Mouse (Mus musculus): ENCODE data around the gene Zdhhc21.

Gene Zdhhc21

DNA sequence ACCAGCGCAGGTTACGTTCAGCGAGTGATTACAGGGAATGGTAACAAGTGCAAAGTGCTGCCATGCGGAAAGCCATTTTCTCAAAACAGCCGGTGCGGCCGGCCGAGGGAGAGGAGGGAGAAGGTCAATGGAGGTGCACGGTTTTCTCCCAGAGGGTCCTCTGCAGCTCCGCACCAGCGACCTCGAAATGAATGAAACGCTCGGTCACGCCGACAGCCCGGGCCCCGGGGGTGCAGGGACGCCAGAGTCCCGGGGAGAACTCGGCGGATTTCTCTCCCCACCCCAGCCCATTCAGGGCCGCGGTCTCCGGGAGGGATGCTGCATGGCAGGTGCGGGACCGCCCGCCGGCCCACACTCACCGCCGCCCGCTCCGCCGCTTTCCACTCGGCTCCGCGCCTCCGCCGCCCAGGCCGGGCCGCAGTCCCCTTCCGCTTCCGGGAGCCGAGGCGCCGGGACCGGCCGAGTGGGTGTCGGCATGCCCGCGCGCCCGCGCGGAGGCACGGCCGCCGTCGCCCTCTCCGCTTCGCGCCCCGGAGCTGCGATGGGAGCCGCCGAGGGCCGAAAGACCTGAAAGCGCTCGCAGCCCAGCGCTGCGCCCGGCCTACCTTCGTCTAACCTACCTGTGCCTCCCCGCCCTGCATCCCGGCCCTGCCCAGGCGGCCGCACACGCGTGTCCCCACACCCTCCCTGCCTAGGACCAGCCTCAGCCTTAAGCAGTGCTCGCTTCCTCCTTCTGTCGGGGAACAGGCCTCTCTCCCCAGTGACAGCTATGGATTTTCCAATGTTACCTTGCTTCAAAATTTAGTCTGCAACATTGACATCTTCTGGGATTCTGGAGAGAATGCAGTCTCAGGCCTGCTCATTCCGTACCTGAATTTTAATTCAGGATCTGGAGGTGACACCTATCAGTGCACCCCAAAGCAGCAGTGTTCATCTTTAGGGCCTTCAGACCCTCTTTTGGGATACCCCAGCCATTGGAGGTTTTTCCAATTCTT, at the start of gene Zdhhc21:
TSS of gene Zdhhc21 (minus strand) at position 828 of the 995 bp plus-strand sequence.
- DNase-seq, result peak; percentile 57 to 62

GRCm38 (mm10) chr4:82895227-82895626, 35.5 kb upstream of the Zdhhc21 start:
- no peak for DNase-seq

GRCm38 (mm10) chr4:82892247-82892646, 32.5 kb upstream of the Zdhhc21 start:
- DNase-seq, result no peak

DNA sequence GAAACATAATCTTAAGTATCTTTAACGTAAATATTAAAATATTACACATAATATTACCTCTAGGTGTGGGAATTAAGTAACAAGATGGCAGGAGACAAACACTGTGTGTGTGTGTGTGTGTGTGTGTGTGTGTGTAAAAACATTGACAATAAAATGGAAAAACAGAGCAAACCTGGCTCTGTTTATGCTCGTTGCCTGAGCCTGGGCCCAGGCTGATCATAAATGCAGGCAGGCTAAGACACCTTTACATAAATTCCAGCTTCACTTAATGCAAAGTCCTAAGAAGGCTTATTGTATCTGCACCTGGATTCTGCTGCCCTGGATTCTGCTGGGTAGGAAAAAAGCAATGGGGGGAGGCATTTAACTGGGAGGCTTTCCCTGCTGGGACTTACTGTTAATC, 31.8 kb upstream of the Zdhhc21 start:
- no peak for DNase-seq

DNA sequence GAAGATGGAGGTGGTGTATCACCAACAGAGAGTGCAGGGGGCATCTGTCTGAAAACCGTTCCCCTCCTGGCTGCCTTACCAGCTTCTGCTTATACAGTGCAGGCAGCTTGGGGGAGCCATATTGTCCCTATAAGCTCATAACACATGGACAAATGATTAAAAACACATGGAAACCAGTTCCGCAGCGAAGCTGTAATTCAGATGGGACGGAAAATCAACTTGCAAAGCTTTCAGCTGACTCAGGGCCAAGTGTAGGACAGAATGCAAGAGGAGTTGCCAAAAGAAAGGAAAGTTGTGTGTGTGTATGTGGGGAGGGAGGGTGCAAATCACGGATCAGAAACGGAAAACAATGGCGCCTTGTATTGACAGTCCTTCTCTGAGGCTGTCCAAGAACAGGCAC, 31.3 kb upstream of the Zdhhc21 start:
- DNase-seq, result no peak

DNA sequence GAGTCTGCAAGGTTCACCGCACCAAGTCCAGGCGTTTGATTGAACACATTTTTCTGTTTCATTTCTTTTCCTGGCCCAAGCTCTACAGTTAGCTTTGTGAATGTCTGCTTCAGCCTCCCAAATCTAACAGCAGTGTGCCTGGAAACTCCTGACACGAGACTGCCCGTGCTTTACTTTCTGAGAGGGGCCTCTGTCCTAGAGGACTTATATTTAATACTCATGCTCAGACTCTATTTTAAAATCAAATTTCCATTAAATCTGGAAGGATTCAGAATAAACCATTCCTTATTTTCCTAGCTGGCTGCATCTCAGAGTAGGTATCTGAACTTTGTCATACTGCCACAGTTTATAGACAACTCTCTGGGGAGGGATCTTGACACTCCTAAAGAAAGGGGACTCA, 30.8 kb upstream of the Zdhhc21 start:
- no peak for DNase-seq

GRCm38 (mm10) chr4:82886148-82886547, 26.4 kb upstream of the Zdhhc21 start:
- no peak for DNase-seq

DNA sequence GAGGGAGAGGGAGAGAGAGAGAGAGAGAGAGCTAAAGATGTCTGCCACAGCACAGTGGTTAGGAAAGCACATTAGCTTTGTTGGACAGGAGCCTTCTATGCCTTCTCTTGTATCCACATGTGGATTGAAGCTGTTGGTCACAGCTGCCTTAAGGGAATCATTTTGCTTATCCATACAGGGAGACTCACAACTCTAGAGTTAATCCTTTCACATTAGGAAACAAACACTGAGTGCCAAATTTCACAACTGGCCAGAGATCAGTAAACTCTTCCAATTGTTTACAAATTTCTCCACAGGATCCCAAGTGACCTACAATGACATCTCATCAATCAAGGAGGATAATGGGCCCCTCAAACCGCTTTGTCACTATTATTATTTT, 25.8 kb upstream of the Zdhhc21 start:
- no peak for DNase-seq

- DNase-seq, result no peak
Observed at GRCm38 (mm10) chr4:82884636-82885534, 25.1 kb upstream of the Zdhhc21 start, which contains the start of gene Cer1. Gene Cer1, minus strand, starts transcription at chr4:82885148.

DNA sequence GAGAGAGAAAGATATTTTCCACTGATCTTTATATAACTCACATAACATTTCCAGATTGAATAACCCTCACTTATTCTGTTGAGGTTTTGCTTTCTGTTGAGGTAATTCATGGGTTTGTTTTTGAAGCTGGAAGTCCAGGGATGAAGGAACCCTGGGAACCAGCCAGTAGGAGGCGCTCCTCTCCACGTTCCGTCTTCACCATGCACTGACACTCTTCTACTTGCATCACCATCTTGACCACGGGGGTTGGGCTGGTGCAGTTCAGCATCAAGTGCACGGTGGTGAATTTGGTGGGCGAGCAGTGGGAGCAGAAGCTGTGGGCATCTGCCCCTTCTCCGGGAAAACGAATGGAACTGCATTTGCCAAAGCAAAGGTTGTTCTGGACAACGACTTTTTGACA, 22.7 kb upstream of the Zdhhc21 start:
- DNase-seq, result no peak

DNA sequence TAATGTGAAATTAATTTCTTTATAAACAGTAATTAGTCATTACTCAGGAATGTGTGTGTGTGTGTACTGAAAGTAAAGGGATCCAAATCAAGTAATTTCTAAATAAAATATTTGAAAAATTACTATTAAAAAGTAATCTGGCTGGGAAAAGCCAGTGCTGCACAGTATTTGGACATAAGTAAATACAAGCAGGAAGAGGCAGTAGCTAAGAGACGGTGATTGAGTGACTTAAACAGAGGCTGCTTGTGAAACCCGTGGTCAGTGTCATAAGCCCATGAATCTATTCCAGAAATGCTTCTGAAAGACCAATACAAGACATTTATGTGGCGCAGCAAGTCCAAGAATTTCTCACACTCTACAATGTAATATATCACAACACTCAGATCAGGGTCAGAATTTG, 21.6 kb upstream of the Zdhhc21 start:
- DNase-seq, result no peak

DNA sequence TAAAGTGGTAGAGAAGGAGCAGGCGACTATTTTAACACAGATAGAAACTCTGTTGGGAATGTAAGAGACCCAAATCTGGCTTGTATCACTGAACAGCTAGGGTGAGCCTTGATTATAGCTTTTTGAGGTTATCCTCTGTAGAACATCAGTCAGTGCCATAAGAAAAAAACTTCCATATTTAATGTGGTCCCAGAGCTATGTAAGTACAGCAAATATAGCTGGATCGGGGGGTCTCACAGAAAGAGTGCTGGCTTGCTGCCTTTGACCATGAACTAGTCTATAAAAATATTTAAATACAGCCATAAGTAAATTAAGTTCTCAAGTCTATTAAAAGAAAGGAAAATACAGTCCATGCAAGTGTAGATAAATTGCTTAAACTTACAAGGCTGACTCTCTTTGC, 20.5 kb upstream of the Zdhhc21 start:
- DNase-seq, result no peak

- DNase-seq, result no peak
Observed at GRCm38 (mm10) chr4:82879152-82879551, 19.4 kb upstream of the Zdhhc21 start.

DNA sequence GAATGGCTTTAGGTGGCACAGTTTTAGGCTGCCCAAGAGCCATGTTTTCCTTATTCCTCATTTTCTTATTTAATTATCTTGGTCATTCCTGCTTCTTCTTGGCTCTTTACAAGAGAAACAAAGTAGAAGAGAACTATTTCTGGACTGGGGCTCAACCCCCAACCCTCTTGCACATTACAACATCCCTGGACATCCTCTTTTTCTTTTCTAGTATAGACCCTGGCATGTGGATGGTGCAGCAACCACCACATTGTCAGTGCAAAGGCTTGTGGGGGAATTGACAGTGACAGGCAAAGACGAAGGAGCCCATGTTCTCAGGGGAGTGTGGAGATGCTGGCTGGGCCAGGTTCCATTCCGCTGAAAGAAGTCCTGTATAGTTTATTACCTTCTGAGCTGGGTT, 16.9 kb upstream of the Zdhhc21 start:
- DNase-seq, result no peak

DNA sequence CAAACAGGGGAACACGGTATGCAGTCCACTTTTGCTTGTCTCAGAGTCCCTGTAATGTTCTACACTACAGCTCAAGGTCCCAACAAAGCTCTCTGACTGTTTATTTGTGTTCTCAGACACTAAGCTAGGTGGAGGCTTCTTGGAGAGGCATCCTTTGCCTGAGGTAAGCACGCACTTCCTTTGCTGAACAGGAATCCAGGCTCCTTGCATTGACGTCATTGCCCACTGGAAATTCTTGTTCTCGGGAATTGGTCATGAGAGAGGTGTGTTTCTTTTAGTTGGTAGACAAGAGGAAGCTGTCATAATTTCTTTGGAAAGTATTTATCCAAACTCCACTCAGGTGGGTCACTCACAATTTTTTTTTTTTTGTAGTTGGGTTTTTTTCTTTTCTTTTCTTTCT, 15.8 kb upstream of the Zdhhc21 start:
- no peak for DNase-seq

DNA sequence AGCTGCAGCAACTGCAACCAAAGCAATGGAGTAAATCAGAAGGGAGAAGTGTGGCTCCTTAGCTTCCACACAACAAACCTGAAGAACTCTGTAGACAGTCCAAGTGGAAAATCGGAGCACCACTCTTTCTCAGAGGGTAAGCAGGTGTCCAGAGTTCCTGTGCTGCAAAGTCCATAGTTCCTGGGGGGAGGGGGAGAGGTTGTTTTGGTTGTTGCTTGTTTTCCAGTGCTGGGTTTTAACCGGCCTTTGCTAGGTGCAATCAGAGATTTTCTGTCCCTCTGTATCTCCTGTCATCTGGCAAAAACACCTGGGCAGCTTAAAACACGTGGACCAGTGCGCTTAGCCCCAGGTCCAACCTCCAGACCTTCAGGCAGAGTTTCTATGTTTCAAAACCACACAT, 15.0 kb upstream of the Zdhhc21 start:
- no peak for DNase-seq

DNA sequence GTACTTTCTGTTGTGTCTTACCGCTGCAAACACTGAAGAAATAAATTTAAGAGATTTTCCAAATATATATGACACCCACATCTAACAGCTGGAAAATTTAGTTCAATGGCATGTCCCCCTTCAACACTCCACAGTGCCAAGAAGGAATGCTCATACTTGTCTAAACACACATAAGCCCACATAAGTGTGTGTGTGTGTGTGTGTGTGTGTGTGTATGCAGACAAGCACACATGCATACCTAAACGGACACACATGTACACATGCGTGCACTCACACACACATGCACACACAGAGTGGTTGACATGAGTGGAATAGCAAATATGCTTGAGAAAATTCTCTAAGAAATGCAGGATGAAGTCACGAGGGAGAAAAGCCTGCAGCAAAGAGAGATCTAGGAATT, 12.8 kb upstream of the Zdhhc21 start:
- no peak for DNase-seq

DNA sequence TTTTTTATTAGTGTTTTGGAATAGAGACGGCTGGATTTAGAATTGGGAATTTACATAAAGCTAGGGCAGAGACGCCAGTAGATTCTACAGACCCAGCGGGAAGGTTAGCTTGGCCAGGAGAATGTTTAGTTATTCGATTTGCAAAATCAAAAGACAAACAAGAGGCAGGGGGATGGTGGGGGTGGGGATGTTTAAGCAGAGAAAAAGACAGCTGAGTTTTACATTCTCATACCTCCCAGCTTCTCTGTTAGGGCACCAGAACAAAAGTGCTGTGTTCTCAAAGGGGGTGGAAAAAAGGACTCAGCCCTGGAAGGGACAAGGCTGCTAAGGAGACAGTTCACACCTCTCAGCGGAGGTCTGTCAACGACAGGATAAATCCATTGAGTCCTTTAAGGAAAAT, 12.4 kb upstream of the Zdhhc21 start:
- no peak for DNase-seq

DNA sequence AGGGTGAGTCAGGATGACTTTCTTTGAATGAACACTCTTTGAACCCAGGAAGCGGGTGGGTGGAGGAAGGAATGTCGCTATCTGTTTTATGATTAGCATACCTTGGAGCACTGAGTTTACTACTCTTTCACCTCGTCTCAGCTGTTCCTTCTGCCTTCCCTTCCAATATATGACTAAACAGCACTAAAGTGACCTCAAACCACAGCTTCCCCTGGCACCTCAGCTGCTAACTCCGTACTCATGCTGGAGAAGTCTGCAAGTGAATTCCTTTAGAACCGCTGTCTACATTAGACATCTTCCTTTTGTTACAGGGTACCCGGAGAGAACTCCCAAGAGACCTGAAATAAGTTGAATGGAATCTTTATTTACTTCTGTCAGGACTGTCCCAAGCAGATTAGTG, 11.2 kb upstream of the Zdhhc21 start:
- no peak for DNase-seq

GRCm38 (mm10) chr4:82867731-82868445, 8.1 kb upstream of the Zdhhc21 start:
- no peak for DNase-seq

DNA sequence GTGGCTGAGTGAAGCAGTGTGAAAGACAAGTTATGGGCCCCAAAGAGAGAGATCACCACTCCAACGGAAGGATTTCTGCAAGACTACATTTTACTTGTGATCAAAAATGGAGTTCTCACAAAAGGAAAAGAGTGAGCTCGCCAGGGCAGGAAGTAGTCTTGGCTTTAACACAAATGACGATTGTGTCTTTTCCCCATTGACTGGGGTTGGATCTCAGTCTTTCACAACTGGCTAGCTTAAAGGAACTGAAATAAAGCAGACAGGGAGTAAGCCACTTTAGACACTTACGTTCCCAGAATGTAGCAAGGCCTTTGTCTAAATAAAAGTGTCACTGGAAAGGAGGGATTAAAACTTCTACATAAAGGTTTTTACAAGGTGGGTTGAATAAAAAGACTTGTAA, 7.4 kb upstream of the Zdhhc21 start:
- no peak for DNase-seq

DNA sequence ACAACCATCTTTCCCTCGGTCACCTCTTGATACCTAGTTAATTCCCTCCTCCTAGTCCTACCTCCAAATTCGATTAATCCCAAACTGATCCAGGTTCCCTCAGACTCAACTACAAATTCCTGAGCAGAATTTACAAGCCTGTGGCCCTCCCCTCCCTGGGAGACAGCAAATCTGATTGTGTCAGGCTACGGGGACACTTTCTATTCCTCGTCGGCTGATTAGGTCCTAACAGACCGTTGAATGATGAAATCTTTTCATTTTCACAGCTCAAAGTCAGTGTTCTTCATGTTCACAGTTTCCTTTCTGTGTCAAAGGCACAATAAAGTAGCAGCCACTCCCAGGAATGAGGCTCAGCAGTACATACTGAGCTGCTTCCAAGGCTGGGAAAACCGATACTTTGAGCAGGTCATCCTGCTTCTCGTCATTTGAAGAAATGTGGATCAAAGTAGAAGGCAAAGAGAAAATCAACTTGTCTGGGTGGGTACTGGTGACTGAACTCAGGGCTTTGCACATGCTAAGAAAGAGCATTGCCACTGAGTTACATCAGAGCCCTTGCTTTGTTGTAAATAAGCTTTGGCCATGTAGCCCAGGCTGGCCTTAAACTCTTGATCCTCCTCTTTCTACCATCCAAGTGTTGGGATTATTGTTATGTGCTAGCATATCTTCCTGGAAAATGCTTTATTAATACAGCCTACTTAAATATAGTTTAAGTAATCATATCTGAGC, 5.4 kb upstream of the Zdhhc21 start:
- no peak for DNase-seq

Data from thymus, adult 18-20 months (tissue).